Mouse (Mus musculus) neutrophil, adult 83 days (primary cell): ENCODE data around the gene Nkd2. TPM values are rescaled to one million over a fixed set of nuclear protein-coding genes. Genes with fewer than 3 reads are reported as not detected.

Experiments
- total RNA-seq, 2 experiments: library from RNA; stranded (reverse); gene quantifications; one replicate each; pipeline ENCODE4 v1.2.4; 2023

The Nkd2 gene
- total RNA-seq = not detected

GRCm38 (mm10) chr13:73847465-73847836 is at the start of gene Nkd2:
TSS of gene Nkd2 (minus strand) at chr13:73847631.

Other genes starting within 250 kb of the Nkd2 start
- 10 to 100 TPM; 83.2 to 91.2 TPM for gene Clptm1l, start 243.6 kb downstream of the Nkd2 start, total RNA-seq
- gene Tert, start 220.7 kb downstream of the Nkd2 start, total RNA-seq = not detected
- gene Slc6a18, start 169.6 kb downstream of the Nkd2 start, total RNA-seq = not detected
- gene Slc6a19, start 142.8 kb downstream of the Nkd2 start, total RNA-seq = not detected
- gene Slc12a7, start 114.5 kb downstream of the Nkd2 start, total RNA-seq = 1 to 10 TPM; 2.2 to 2.3 TPM
- 10 to 100 TPM in 1 of 2 experiments, 1 to 10 TPM in 1; 9.1 to 14.4 TPM for gene Trip13, start 90.2 kb upstream of the Nkd2 start, total RNA-seq
- gene Brd9, start 90.2 kb upstream of the Nkd2 start, total RNA-seq = 10 to 100 TPM; 53.1 to 62.2 TPM
- gene Zdhhc11, start 116.2 kb upstream of the Nkd2 start, total RNA-seq = not detected
- gene Tppp, start 161.8 kb upstream of the Nkd2 start, total RNA-seq = 1 to 10 TPM; 1.2 to 1.7 TPM
- 10 to 100 TPM; 12.3 to 12.9 TPM for gene Cep72, start 214.7 kb upstream of the Nkd2 start, total RNA-seq